Mouse (Mus musculus): ENCODE data around the gene Glis3.

The Glis3 gene

DNA sequence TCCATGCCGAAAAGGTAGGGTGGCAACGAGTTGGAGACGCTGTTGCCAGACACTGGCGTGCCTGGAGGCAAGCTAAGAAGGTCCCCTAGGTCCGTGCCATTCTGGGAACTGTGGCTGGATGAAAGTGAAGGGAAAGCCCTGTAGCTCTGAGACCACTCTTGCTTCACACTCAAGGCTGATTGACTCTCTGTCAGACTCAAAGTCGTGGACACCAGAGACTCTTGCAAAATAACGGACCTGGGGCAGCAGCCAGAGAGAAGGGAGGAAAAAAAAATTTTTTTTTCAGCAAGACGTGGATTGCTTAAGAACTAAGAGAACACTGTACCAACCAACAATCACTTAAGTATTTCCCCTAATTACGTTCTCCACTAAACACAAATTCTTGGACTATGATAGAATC is 148.1 kb downstream of the Glis3 start:
- DNase-seq, result no peak

DNA sequence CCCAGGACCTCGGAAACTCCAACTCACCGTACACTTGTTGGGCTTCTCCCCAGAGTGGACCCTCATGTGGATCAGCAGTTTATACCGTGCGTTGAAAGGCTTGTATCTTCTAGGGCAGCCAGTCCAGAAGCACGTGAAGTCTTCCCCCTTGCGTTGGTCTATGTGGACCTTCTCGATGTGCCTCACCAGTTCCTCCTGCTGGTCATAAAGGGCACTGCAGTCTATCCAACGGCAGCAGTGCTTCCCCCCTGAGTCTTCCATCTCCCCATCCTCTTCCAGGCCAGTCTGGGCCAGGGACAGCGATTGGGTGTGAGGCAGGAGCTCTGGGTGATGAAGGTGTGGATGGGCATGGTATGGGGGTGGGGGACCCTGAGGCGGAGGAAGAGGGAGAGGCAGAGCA is 149.0 kb downstream of the Glis3 start:
- DNase-seq, result peak in 1 of 2 experiments; percentile 55

GRCm38 (mm10) chr19:28529006-28529405 is 150.9 kb downstream of the Glis3 start:
- peak in 1 of 2 experiments; percentile 46 for DNase-seq

- peak; percentile 47 for DNase-seq
These were observed 152.4 kb downstream of the Glis3 start for GRCm38 (mm10) chr19:28527446-28527845.

GRCm38 (mm10) chr19:28525331-28525730 is 154.5 kb downstream of the Glis3 start:
- no peak for DNase-seq

- no peak for DNase-seq
These were observed 157.6 kb downstream of the Glis3 start for GRCm38 (mm10) chr19:28522289-28522688.

DNA sequence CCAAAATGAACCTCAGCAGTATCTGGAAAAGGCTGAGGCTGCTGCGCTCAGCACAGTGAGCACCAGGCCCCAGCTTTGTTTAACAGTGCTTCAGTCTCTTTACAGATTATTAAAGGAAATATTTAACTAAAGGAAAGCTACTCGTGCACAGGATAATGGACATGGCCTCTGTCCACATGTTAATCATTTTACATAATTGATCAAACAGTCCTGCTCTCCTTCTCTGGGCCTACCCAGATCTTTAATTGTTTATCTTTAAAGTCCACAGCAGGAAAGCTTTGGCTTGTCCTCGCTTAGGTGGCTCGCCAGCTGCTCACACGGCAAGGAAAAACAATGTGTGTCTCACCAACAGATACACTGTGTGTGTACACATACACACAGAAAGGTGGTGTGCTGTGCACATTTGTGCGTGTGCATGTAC is 159.1 kb downstream of the Glis3 start:
- peak; percentile 53 to 67 for DNase-seq

- DNase-seq, result peak in 1 of 2 experiments; percentile 39
These were observed 159.6 kb downstream of the Glis3 start for GRCm38 (mm10) chr19:28520128-28520745.

GRCm38 (mm10) chr19:28519296-28519695 is 160.6 kb downstream of the Glis3 start:
- DNase-seq, result peak; percentile 60 to 80

- DNase-seq, result no peak
These were observed 161.0 kb downstream of the Glis3 start for GRCm38 (mm10) chr19:28518846-28519245.

DNA sequence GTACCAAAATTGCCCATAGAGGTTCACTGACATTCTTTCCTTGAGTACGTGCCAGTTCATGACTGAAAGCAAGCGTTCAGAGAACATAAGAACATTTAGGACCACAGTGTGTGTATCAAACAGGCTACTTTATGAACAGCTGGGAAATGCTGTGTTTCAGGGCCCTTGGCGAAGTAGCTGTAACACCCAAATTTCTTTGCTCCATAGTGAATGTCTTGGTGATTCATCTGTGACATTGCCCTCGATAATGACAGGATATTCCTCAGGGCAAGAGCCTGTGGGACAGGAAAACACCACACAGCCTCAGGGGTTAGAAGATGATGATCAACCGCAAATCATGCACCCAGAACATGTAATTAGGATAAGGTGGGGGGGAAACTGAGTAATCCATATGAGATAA is 161.6 kb downstream of the Glis3 start:
- DNase-seq, result no peak

- DNase-seq, result no peak
These were observed 162.3 kb downstream of the Glis3 start for GRCm38 (mm10) chr19:28517464-28518080.

GRCm38 (mm10) chr19:28516487-28516886 is 163.4 kb downstream of the Glis3 start:
- no peak for DNase-seq

GRCm38 (mm10) chr19:28512475-28512874 is 167.4 kb downstream of the Glis3 start:
- no peak for DNase-seq

GRCm38 (mm10) chr19:28511910-28512309 is 168.0 kb downstream of the Glis3 start:
- no peak for DNase-seq

- no peak for DNase-seq
These were observed 174.5 kb downstream of the Glis3 start for GRCm38 (mm10) chr19:28505376-28505775.

DNA sequence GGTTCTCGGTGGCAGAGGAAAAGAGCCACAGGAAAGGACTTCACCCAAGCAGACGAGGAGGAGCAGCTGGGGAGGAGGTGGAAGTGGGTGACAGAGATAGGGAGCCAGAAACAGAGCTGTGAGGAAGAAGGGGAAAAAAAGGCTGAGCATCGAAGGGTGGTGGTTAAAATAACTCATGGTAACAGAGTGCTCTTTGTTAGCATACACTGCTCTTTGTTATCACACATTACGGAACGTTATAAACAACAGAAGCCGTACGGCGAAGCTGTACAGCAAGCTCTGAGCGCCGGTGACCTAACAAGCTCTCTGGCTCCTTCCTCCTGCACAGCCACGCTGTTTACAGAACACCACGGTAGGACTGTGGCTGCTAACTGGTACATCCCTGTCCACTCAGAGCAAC is 176.9 kb downstream of the Glis3 start:
- no peak for DNase-seq

DNA sequence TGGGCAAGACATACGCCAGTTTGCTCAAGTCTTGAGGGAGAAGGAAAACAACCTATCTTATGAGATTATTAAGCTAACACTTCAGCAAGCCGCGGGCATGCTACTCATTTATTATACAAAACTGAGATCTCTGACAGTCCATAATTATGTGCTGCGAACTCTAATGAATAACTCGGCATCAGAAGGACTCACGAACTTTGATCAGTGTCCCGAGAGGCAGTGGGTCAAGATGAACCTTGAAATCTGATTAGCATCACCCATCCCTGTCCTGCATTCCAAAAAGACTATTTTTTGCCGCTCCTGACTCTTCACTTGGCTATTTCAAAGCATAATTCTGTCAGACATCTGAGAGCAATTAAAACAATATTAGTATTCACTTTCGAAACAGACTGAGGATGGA is 178.9 kb downstream of the Glis3 start:
- peak; percentile 47 to 69 for DNase-seq

DNA sequence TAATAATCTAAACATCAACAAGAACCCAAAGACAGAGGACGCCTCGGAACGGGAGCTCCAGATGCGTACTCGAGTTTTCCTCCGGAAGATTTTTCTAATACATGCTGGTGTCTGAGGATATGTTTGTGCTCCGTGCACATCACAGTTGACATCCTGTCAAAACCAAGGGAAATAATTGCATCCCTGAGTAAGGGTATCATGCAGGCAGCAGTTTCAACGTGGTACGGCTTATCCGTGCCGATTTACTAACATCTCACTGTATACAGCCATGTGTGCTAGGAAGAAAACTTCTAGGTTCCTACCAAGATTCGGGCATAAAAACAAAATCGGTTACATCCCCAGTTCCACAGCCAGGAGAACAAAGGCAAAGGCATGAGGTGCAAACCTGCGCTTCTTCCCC is 179.4 kb downstream of the Glis3 start:
- DNase-seq, result no peak

- DNase-seq, result peak; percentile 54 to 58
These were observed 180.1 kb downstream of the Glis3 start for GRCm38 (mm10) chr19:28499786-28500185.

DNA sequence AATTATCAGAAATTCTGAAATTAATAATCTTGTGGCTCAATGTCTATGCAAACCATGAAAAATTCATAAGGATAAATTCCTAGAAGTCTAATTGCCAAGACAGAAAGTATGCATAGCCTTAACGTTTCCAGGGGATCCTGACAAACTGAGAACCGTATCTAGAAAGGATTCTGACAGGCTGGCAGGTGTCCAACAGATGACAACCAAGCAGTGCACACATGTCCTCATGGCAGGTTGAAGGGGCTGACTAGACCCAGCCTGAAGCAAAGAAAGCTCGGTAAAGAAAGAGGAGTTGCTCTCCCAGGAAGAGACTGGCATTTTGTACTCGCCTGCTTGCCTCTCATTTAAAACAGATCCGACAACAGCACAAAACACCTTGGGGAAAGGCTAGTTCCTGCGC is 184.0 kb downstream of the Glis3 start:
- no peak for DNase-seq

DNA sequence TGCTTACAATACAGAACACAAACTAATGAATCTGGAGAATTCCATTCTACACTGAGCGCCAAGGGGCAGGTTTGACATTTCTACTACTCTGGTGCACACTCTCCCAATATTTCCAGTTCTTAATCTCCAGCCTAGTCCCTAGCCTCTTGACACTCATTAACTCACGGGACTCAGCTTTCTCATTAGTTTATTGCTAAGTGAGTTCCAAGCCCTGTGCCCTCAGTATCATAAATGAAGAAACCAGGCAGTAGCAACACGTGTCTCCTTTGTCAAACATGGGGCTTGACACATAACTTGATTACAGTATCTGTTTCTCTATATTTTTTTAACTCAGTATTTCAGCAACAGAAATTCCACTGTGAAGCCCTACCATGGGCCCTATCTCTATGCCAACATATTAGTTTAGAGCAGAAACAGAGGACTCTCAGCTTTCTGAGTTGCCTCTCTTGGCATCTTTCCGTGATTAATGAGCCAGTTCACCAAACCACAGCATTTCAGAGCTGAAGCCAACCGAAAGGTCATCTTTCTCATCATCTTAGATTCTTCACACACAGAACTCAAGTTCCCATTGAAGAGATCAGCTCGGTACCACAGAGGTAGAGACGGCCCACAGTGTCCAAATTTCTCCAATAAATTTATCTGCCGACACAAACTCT is 186.1 kb downstream of the Glis3 start:
- DNase-seq, result peak; percentile 30 to 59

GRCm38 (mm10) chr19:28478055-28478454 is 201.8 kb downstream of the Glis3 start:
- no peak for DNase-seq

- DNase-seq, result peak in 1 of 2 experiments; percentile 15
These were observed 202.5 kb downstream of the Glis3 start for GRCm38 (mm10) chr19:28477326-28477863.

Data from kidney, postnatal 36 days (tissue).